Mouse (Mus musculus) spleen, adult 18-20 months (tissue): ENCODE results near the gene Atp13a1.

Experiments
- DNase-seq, 2 experiments: peaks; one replicate each; pipeline ENCODE4 v3.0.0; 2022; ENCODE audit warnings: mixed read lengths in 2 of 2

Atp13a1 gene

DNA sequence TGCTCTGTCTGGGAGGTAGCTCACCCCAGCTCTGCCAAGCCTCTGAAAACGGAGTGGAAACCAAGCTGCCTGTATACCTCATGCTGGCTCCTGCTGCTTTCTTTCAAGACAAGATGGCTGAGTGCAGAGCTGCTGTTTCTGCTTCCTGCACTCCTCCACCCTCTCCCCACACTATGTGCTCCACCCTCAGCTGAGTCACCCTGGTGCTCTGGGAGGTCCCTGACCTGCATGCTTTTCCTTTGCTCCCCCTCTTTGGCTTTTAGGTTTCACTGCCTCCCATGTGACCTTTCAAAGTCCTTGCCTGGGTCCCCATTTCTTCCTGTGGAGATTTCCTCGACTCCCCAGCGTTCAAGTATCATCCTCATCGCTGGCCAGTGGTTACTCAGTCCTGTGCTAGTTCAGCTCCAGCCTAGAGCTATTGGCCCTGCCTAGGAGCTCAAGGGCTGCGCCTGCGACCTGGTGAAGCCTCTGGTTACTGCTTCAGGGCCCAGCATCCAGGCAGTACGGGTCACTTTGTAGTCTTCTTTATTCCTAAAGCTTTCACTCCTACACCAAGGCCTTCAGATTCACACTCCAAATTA is 60.1 kb downstream of the Atp13a1 start:
- no peak for DNase-seq

DNA sequence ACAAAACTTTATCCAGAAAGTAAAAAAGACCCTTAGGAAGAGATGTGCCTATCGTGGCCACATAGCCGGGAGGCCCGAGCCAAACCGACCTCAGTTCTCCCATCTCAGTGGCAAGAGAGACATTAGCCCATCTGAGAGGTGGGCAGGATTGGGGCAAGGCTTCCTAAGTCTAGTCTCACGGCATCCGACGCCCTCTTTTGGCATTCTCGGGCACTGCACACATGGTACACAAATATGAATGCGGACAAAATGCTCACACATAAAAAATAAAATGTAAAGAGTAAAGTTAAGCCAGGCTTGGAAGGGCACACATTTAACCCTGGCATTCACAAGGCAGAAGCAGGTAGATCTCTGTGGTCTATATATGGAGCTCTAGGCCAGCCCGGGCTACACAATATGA is 62.9 kb downstream of the Atp13a1 start:
- no peak for DNase-seq
